Mouse (Mus musculus) c-Kit-positive CD71-negative TER-119-negative erythroid progenitor cells, embryonic 14.5 days (primary cell): ENCODE data around the gene Vezt.

Experiments
- DNase-seq: peaks from one replicate; pipeline ENCODE4 v3.0.0-alpha.2; 2013; ENCODE audit warnings: low read depth

Vezt gene

GRCm38 (mm10) chr10:93950991-93951390 is 84.6 kb downstream of the Vezt start:
- no peak for DNase-seq

DNA sequence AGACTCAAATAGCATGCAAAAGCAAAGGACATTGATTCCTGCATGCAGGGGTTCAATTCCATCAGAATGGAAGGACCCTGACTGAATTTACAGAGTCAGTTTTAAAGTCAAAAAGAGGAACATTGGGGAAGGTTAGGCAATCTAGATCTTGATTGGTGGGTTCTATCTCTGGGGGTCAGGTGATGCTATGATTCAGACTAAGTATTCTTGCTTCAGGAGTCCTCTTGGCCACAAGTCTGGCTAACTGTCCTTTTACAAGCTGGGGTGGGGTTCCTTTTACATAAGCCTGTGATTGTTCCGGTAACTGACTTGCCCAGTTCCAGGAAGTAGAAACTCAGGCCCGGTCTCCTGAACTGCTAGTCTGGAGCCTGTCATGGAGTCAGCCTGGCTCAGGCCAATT is 85.7 kb downstream of the Vezt start:
- no peak for DNase-seq

DNA sequence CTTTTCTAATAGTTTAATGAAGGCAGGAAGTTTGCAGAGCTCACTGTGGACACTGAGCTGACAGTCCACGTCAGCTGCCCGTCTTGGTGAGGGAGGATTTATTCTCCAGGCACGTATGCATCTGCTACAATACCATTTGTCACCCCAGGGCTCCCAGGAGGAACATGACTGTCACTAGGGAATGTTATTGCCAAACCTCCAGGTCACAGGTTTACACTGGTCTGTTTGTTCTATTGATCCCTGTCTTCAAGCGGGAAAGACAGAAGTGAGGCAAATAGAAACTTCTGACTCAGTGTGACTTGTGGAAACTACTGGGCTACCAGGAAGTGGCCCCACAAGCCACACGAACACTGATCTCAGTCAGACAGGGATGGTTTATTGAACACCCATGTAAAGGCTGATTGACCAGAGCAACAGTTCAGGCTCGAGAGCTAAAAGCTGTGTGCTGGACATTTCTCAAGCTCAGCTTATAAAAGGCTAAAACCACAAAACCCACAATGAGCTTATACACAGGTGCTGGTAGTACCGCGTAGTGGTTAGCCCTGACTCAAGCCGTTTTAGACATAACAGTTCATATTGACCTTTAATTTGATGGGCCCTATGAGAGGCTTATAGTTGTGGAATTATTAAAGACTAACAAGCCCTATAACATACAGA is 89.6 kb downstream of the Vezt start:
- no peak for DNase-seq

GRCm38 (mm10) chr10:93945364-93945763 is 90.3 kb downstream of the Vezt start:
- no peak for DNase-seq

DNA sequence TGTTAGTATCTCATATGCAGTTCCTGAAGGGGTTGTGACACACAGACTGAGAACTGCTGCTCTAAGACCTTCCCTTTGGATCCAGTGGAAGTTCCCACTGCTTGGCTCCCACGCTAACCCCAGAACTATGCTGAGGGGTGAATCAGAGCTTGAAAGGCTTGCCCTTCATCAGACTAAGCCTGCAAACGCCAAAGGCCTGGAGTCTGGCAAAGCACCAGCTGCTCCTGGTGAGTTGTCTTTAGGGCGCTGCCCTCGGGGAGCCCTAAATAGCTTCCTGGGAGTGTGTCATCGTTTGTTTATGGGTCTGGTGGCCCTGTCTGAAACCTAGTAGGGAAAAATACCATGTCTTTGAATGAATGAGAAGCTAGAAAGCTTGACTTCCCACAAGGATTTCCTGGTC is 91.4 kb downstream of the Vezt start:
- DNase-seq, result no peak

- DNase-seq, result no peak
Measured at GRCm38 (mm10) chr10:93940279-93940678, 95.3 kb downstream of the Vezt start.

DNA sequence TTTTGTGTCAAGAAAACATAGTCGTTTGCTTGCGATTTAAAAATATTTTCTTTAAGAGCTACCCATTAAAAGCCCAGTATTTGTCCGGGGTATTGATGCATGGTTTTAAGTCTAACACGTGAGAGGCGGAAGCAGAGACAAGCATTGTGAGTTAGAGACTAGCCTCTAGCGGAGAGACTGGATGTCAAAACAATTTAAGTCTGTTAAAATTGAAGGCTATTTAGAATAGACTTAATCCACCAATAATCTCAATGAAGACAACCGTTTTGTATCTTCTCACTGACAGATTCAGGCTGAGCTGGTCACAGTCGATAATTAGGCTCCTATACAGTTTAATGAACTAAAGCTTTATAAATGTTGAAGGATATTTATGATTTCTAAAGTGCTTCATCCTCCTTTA is 95.9 kb downstream of the Vezt start:
- no peak for DNase-seq

- no peak for DNase-seq
Measured at GRCm38 (mm10) chr10:93938844-93939271, 96.8 kb downstream of the Vezt start.

DNA sequence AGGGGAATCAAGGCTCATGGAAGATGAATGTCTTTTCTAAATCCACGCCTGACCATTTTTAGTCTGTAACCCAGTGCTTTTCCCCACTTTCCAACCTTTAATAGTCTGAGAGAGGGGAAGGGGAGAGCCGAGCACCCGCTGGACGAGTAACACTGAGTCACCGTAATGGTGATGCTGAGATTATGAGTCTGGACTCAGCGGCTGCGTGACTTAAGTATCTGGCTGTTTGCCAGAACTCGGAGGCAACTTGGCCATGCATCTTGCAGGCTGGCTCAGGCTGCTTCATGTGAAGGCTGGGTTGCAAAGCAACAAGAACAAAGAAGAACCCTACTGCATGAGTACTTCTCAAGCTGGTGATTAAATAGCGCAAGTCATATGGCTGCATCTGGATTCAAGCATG is 101.6 kb downstream of the Vezt start:
- DNase-seq, result no peak

- DNase-seq, result no peak
Measured at GRCm38 (mm10) chr10:93932861-93933260, 102.8 kb downstream of the Vezt start.

DNA sequence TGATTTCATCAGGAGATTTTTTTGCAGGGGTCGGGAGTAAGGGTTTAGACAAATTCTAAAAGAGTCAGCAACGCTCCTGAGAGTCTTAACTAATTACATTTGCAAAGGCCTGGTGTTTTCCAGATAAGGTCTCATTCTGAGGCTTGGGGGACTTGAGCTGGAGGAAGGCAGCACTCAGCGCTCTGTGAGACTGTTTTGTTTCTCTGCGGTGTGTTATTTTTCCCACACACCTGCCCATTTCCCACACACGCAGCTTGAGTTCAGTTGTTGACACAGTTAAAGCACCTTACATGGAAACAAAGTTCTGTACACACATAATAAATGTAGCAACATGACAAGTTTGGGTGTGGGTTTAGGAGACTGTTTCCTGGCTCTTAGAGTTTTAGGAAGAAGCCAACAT is 103.6 kb downstream of the Vezt start:
- DNase-seq, result no peak

DNA sequence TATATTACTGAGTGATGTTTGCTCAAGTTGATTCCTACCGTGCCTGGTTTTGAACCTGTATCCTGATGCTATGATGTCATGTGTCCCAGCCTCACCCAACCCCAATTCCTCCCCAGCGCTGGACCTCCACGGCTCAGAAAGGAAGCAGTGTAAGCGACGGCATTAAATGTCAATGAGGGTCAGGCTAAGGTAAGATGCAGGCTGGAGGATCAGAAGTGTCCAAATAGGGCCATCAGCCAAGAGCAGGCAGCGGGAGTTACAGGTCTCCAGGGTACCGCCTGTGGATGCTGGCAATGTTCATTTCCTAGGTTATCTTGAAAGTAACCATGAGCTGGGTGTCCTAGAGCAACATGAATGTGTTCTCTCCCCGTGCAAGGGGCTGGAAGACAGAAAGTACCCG is 104.2 kb downstream of the Vezt start:
- DNase-seq, result no peak

DNA sequence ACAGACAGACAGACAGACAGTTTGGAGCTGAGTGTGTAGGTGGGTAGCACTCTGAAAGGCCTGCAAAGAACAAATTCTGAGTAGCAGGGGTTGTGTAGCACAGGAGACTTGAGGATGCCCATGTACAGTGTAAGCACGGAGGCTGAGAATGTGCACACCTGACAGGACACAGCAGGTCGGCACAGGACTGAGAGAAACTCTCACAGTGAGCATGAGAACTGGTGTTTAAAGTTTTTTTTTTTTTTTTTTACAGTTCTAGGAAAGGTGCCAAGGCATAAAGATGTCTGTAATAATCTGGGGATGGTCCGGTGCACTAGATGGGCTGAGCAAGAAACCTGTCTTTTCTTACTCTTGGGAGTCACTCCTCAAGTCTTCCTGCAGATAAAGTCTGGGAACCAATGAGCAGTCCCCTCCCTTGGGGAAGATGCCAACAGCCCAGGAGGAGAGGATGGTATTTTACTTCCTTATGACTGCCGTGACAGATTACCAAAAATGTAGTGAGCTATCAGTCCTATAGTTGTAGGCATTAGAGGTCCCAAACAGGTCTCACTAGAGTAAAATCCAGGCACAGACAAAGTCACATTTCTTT is 105.3 kb downstream of the Vezt start:
- no peak for DNase-seq

DNA sequence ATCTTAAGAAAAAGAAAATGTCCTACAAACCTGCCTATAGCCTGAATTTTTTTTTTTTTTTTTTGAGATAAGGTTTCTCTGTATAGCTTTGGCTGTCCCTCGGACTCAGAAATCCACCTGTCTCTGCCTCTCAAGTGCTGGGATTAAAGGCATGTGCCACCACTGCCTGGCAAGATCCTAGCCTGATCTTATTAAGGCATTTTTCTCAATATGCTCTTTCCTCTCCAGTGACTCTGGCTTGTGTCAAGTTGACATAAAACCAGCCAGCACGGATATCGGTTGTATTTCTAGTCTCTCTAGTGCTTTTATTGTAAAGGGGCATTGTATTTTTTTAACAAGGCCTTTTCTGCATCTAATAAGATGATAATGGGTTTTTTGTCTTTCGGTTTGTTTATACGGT is 111.0 kb downstream of the Vezt start:
- no peak for DNase-seq

- DNase-seq, result no peak
Measured at GRCm38 (mm10) chr10:93921160-93921559, 114.5 kb downstream of the Vezt start.

DNA sequence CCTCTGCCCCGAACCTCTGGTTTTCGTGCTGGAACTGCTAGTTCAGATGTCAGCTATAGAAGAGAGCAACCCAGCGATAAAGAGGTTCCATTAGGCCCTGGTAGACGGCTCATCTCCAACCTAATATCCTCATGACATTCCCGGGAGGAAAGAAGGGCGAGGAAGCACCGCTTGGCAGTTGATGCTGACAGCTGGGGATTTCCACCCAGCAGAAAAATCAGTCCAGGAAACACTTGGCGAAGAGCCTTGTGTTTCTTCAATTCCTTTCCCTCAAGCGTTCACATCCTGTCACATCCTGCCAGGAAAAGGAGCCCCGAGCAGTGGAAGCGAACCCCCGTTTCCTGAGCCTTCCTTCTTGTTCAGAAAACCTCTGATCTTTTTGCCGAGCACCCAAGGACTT is 116.4 kb downstream of the Vezt start:
- DNase-seq, result no peak

- DNase-seq, result no peak
Measured at GRCm38 (mm10) chr10:93918701-93919100, 116.9 kb downstream of the Vezt start.

- DNase-seq, result no peak
Measured at GRCm38 (mm10) chr10:93918087-93918486, 117.5 kb downstream of the Vezt start.

GRCm38 (mm10) chr10:93916778-93917177 is 118.8 kb downstream of the Vezt start:
- DNase-seq, result no peak

- DNase-seq, result no peak
Measured at GRCm38 (mm10) chr10:93915531-93916275, 119.9 kb downstream of the Vezt start.

DNA sequence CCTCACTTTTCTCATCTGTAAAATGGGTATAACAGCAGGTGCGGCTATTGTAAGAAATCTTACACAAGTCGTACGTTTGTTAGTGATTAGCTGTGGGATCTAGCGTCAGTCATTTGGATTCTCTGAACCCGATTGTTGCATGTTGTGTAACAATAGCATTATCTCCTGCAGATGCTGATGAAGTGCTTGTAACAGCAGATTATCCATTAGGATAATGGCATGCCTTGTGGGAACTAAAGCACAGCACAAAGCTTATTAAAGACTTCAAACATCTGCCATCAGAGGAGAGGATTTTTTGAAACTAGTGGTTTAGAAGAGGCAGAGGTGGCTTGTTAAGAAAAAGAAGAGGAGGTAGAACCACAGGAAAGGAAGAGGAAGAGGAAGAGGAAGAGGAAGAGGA is 122.1 kb downstream of the Vezt start:
- no peak for DNase-seq

DNA sequence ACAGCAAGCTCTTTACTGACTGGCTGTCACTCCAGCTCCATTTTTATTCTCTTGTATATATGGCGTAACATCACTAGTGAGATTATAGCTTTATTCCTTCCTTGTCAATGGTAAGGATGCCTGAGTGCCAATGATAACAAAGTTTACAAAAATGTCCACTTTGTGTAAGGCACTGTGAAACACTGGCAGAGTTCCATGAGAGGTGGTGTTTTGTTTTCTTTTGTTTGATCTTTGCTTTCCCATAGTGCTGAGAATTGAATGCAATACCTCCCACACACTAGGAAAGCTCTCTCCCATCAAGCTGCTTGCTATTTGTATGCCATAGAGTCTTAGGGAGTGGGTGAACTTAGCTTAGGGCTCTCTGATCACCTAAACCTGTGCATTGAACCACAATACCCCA is 122.7 kb downstream of the Vezt start:
- DNase-seq, result no peak

DNA sequence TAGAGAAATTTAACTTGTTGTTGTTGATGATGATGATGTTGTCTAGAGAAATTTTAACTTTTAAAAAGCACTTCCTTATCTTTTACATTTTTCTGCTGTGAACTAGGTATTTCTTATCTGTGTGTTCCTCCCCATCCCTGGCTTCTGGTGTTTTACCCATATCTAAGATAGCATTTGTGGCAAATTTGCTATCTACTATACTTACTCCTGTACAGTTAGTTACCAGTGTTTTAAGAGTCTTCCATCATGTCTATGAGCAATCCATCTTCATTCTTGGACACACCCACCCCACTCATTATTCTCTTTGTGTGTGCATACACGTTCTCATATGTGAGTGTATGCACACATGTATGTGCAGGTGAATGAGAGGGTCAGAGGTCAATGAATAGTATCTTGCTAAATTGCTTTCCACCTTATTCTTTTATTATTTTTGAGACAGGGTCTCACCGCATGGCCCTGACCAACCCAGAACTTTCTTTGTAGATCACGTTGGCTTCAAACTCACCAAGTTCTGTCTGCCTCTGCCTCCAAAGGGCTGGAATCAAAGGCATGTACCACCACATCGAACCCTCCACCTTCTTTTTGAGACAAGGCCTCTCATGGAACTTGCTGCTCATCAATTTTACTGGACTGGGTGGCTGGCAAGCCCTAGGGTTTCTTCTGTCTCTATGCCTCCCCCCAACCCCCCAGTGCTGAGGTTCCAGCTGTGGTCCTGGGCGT is 123.3 kb downstream of the Vezt start:
- no peak for DNase-seq
